Mouse (Mus musculus) hindbrain, embryonic 16.5 days (tissue): ENCODE data around the gene Pts. TPM values are rescaled to one million over a fixed set of nuclear protein-coding genes. Genes with fewer than 3 reads are reported as not detected.

Source experiments
- ATAC-seq: fragments of 200-750 bp; cut with Nextera tagmentation; 2 replicates; pipeline ENCODE4 v1.8.0; 2017; ENCODE audit warnings: moderate TSS enrichment, moderate library complexity
- H3K27ac ChIP-seq: fragments of 300-500 bp; sonication (generic); 2 replicates; pipeline ENCODE4 v1.5.1; 2014; ENCODE audit warnings: low read depth, mild to moderate bottlenecking, control low read depth, low read length, moderate library complexity
- H3K27me3 ChIP-seq: fragments of 300-500 bp; sonication (generic); replicated peaks from 2 replicates; pipeline ENCODE4 v1.6.1; 2014; ENCODE audit warnings: low read length; ENCODE audit not compliant: control insufficient read depth, insufficient read depth
- H3K36me3 ChIP-seq: fragments of 300-500 bp; sonication (generic); 2 replicates; pipeline ENCODE4 v1.6.1; 2014; ENCODE audit warnings: mild to moderate bottlenecking, low read length, moderate library complexity, mixed read lengths; ENCODE audit not compliant: control insufficient read depth, insufficient read depth
- H3K4me1 ChIP-seq: fragments of 300-500 bp; sonication (generic); 2 replicates; pipeline ENCODE4 v1.6.1; 2014; ENCODE audit warnings: low read depth, low read length; ENCODE audit not compliant: control insufficient read depth, insufficient read depth
- H3K4me2 ChIP-seq: fragments of 300-500 bp; sonication (generic); 2 replicates; pipeline ENCODE4 v1.6.1; 2014; ENCODE audit warnings: mild to moderate bottlenecking, low read length, control low read depth, moderate library complexity
- H3K4me3 ChIP-seq: fragments of 300-500 bp; sonication (generic); 2 replicates; pipeline ENCODE4 v1.5.1; 2014; ENCODE audit warnings: mild to moderate bottlenecking, low read length, control low read depth, moderate library complexity
- H3K9ac ChIP-seq: fragments of 300-500 bp; sonication (generic); 2 replicates; pipeline ENCODE4 v1.6.1; 2014; ENCODE audit warnings: low read depth, mild to moderate bottlenecking, control low read depth, low read length, moderate library complexity
- H3K9me3 ChIP-seq: fragments of 300-500 bp; sonication (generic); 2 replicates; pipeline ENCODE4 v1.6.1; 2014; ENCODE audit warnings: mild to moderate bottlenecking, low read length, moderate library complexity; ENCODE audit not compliant: control insufficient read depth
- WGBS: fragments of 180-500 bp; shearing (Covaris S2); extraction: QIAGEN DNeasy Blood & Tissue Kit; methylation state at CpG from one replicate; pipeline ENCODE4 v1.1.7; 2014; 5-methylcytosine and 5-hydroxymethylcytosine counted together
- polyA plus RNA-seq: library from polyadenylated mRNA; unstranded; fragments of >200 nt; fragmentation: Nextera tagmentation; extraction: Ambion mirVana; gene quantifications from 2 replicates; pipeline ENCODE4 v1.2.1, GENCODE M21; 2015

Pts gene
- polyA plus RNA-seq, 1 experiment from 2014 or later = 113 TPM

GRCm38 (mm10) chr9:50498815-50499214, 29.7 kb downstream of the Pts start:
- Histone ChIP-seq H3K27me3 (no peaks in the 10 kb centered on the region; the same call in 1 of the 2 replicates), H3K9ac (no peak overlapping the region), H3K27ac (no peak overlapping the region), H3K4me2 (no peak overlapping the region), H3K4me1 (peaks cover 3% of the 10 kb centered on the region), H3K4me3 (no peak overlapping the region), H3K9me3 (no peaks in the 10 kb centered on the region), H3K36me3 (no peaks in the 10 kb centered on the region)
- WGBS = 83% methylated on average over 16 of the region's 16 CpGs
- no peak for ATAC-seq

GRCm38 (mm10) chr9:50497536-50497935, 31.0 kb downstream of the Pts start:
- Histone ChIP-seq H3K9me3 (no peaks in the 10 kb centered on the region), H3K27me3 (no peaks in the 10 kb centered on the region; the same call in 1 of the 2 replicates), H3K36me3 (no peaks in the 10 kb centered on the region), H3K4me1 (peaks cover 3% of the 10 kb centered on the region), H3K9ac (no peak overlapping the region), H3K4me2 (no peak overlapping the region), H3K4me3 (no peak overlapping the region), H3K27ac (no peak overlapping the region)
- no peak for ATAC-seq
- WGBS = 90% methylated on average over 2 of the region's 2 CpGs

GRCm38 (mm10) chr9:50497076-50497475, 31.4 kb downstream of the Pts start:
- peaks cover 3% of the 10 kb centered on the region for H3K4me1 ChIP-seq
- H3K27ac ChIP-seq = no peak overlapping the region
- 82% methylated on average over 6 of the region's 6 CpGs for WGBS
- H3K4me3 ChIP-seq = no peak overlapping the region
- no peak for ATAC-seq
- H3K9ac ChIP-seq = no peak overlapping the region
- no peaks in the 10 kb centered on the region for H3K9me3 ChIP-seq
- H3K36me3 ChIP-seq = no peaks in the 10 kb centered on the region
- no peak overlapping the region for H3K4me2 ChIP-seq
- H3K27me3 ChIP-seq = no peaks in the 10 kb centered on the region; the same call in 1 of the 2 replicates

- Histone ChIP-seq H3K27ac (no peak overlapping the region), H3K4me2 (no peak overlapping the region), H3K9me3 (no peaks in the 10 kb centered on the region), H3K27me3 (no peaks in the 10 kb centered on the region; the same call in 1 of the 2 replicates), H3K4me1 (peaks cover 3% of the 10 kb centered on the region), H3K9ac (no peak overlapping the region), H3K4me3 (no peak overlapping the region), H3K36me3 (no peaks in the 10 kb centered on the region)
- WGBS = 28% methylated on average over 6 of the region's 6 CpGs
- ATAC-seq = no peak
These were observed 32.0 kb downstream of the Pts start for GRCm38 (mm10) chr9:50496546-50496945.

- no peak overlapping the region for H3K4me3 ChIP-seq
- no peaks in the 10 kb centered on the region for H3K36me3 ChIP-seq
- H3K4me2 ChIP-seq = no peak overlapping the region
- WGBS = 24% methylated on average over 6 of the region's 6 CpGs
- no peak overlapping the region for H3K27ac ChIP-seq
- no peaks in the 10 kb centered on the region; the same call in 1 of the 2 replicates for H3K27me3 ChIP-seq
- H3K4me1 ChIP-seq = peaks cover 3% of the 10 kb centered on the region
- H3K9me3 ChIP-seq = no peaks in the 10 kb centered on the region
- no peak for ATAC-seq
- H3K9ac ChIP-seq = no peak overlapping the region
These were observed 32.4 kb downstream of the Pts start for GRCm38 (mm10) chr9:50496151-50496505.

GRCm38 (mm10) chr9:50495405-50496150, 32.9 kb downstream of the Pts start:
- Histone ChIP-seq H3K9me3 (no peaks in the 10 kb centered on the region), H3K4me1 (peaks cover 3% of the 10 kb centered on the region), H3K36me3 (no peaks in the 10 kb centered on the region), H3K9ac (no peak overlapping the region), H3K4me3 (no peak overlapping the region), H3K27me3 (no peaks in the 10 kb centered on the region; the same call in 1 of the 2 replicates), H3K4me2 (no peak overlapping the region), H3K27ac (no peak overlapping the region)
- no peak for ATAC-seq
- WGBS = 71% methylated on average over 10 of the region's 10 CpGs

GRCm38 (mm10) chr9:50494311-50494710, 34.2 kb downstream of the Pts start, which contains the start of gene Plet1:
Gene Plet1 (plus strand): TSS chr9:50494525.
- H3K27me3 ChIP-seq = no peaks in the 10 kb centered on the region; the same call in 1 of the 2 replicates
- H3K4me1 ChIP-seq = peaks cover 3% of the 10 kb centered on the region
- H3K9ac ChIP-seq = no peak within 1 kb of the TSS
- H3K9me3 ChIP-seq = no peaks in the 10 kb centered on the region
- no peak within 1 kb of the TSS for H3K27ac ChIP-seq
- H3K36me3 ChIP-seq = no peaks in the 10 kb centered on the region
- ATAC-seq = no peak
- WGBS = 88% methylated on average over 6 of the region's 6 CpGs
- H3K4me2 ChIP-seq = no peak within 1 kb of the TSS
- no peak within 1 kb of the TSS for H3K4me3 ChIP-seq

- Histone ChIP-seq H3K36me3 (no peaks in the 10 kb centered on the region), H3K4me3 (no peak overlapping the region), H3K9ac (no peak overlapping the region), H3K27ac (no peak overlapping the region), H3K9me3 (no peaks in the 10 kb centered on the region), H3K4me1 (peaks cover 3% of the 10 kb centered on the region), H3K4me2 (no peak overlapping the region), H3K27me3 (no peaks in the 10 kb centered on the region; the same call in 1 of the 2 replicates)
- no peak for ATAC-seq
- 75% methylated on average over 2 of the region's 2 CpGs for WGBS
These were observed 34.7 kb downstream of the Pts start for GRCm38 (mm10) chr9:50493777-50494176.

GRCm38 (mm10) chr9:50491531-50492045, 36.9 kb downstream of the Pts start:
- H3K4me3 ChIP-seq = no peak overlapping the region
- H3K36me3 ChIP-seq = no peaks in the 10 kb centered on the region
- no peaks in the 10 kb centered on the region for H3K27me3 ChIP-seq
- no peak overlapping the region for H3K9ac ChIP-seq
- no peak overlapping the region for H3K4me2 ChIP-seq
- no peaks in the 10 kb centered on the region for H3K9me3 ChIP-seq
- ATAC-seq = no peak
- WGBS = 77% methylated on average over 2 of the region's 2 CpGs
- peaks cover 3% of the 10 kb centered on the region for H3K4me1 ChIP-seq
- H3K27ac ChIP-seq = no peak overlapping the region
